Mouse (Mus musculus): ENCODE measurements around the gene Snrk. TPM values are rescaled to one million over a fixed set of nuclear protein-coding genes. Genes with fewer than 3 reads are reported as not detected.

Gene Snrk
- polyA plus RNA-seq, 1 experiment from 2014 or later = 73.4 TPM

Other genes with a start within 250 kb of the Snrk start
- 2.6 and 3.0 TPM in 2 replicates for gene Ackr2, start 218.9 kb upstream of the Snrk start, polyA plus RNA-seq (2015; fragmentation: Nextera tagmentation; extraction: Ambion mirVana)
- gene Cyp8b1, start 201.0 kb upstream of the Snrk start, polyA plus RNA-seq (2015; fragmentation: Nextera tagmentation; extraction: Ambion mirVana) = not detected in 2 replicates
- gene Fam198a, start 166.3 kb upstream of the Snrk start, polyA plus RNA-seq (2015; fragmentation: Nextera tagmentation; extraction: Ambion mirVana) = 1.6 and 1.8 TPM in 2 replicates
- gene Pomgnt2, start 120.2 kb upstream of the Snrk start, polyA plus RNA-seq (2015; fragmentation: Nextera tagmentation; extraction: Ambion mirVana) = 28.3 and 32.5 TPM in 2 replicates
- 34.9 and 35.0 TPM in 2 replicates for gene Ano10, start 177.2 kb downstream of the Snrk start, polyA plus RNA-seq (2015; fragmentation: Nextera tagmentation; extraction: Ambion mirVana)
- gene Abhd5, start 234.3 kb downstream of the Snrk start, polyA plus RNA-seq (2015; fragmentation: Nextera tagmentation; extraction: Ambion mirVana) = 23.0 and 27.4 TPM in 2 replicates

Data from forebrain, embryonic 16.5 days (tissue).